Mouse (Mus musculus): ENCODE results near the gene Kctd13. TPM values are rescaled to one million over a fixed set of nuclear protein-coding genes. Genes with fewer than 3 reads are reported as not detected.

Kctd13 gene
- polyA plus RNA-seq, 2 experiments: 14.2 to 21.4 TPM

- Histone ChIP-seq H3K4me1 (ENCODE audit: control insufficient read depth, insufficient read depth, low read length) (peaks cover 5% of the 10 kb centered on the region; the same call in 1 of the 2 replicates), H3K36me3 (ENCODE audit: control insufficient read depth, insufficient read depth, low read length) (peaks cover 33% of the 10 kb centered on the region), H3K4me3 (replicated peaks; ENCODE audit: low read length) (no peak overlapping the region), H3K4me2 (replicated peaks; ENCODE audit: low read depth, low read length, severe bottlenecking) (no peak overlapping the region), H3K27me3 (ENCODE audit: control insufficient read depth, insufficient read depth, low read length) (no peaks in the 10 kb centered on the region), H3K9ac (ENCODE audit: low read depth, low read length, severe bottlenecking) (no peak overlapping the region), H3K9me3 (ENCODE audit: control insufficient read depth, low read length) (no peaks in the 10 kb centered on the region), H3K27ac (replicated peaks; ENCODE audit: low read depth, low read length) (no peak overlapping the region)
- no peak for ATAC-seq (ENCODE audit: low FRiP score, low read depth)
- no peak for DNase-seq (ENCODE audit: low spot score)
- 79% methylated on average over 2 of the region's 2 CpGs for WGBS
- TF ChIP-seq POLR2A (IDR thresholded peaks at IDR 0.05; ENCODE audit: borderline replicate concordance, extremely low read depth, insufficient read depth, insufficient read length): no peak
These were observed 52.9 kb downstream of the Kctd13 start for GRCm38 (mm10) chr7:126981601-126982000.

GRCm38 (mm10) chr7:126982054-126982453 lies 53.4 kb downstream of the Kctd13 start:
- H3K36me3 ChIP-seq (ENCODE audit: control insufficient read depth, insufficient read depth, low read length): peaks cover 33% of the 10 kb centered on the region
- no peak overlapping the region for H3K4me3 ChIP-seq (replicated peaks; ENCODE audit: low read length)
- H3K9ac ChIP-seq (ENCODE audit: low read depth, low read length, severe bottlenecking): no peak overlapping the region
- ATAC-seq (ENCODE audit: low FRiP score, low read depth) (no peak), DNase-seq (ENCODE audit: low spot score) (no peak)
- 85% methylated on average over 4 of the region's 4 CpGs for WGBS
- no peak overlapping the region for H3K4me2 ChIP-seq (replicated peaks; ENCODE audit: low read depth, low read length, severe bottlenecking)
- no peaks in the 10 kb centered on the region for H3K9me3 ChIP-seq (ENCODE audit: control insufficient read depth, low read length)
- no peak overlapping the region for H3K27ac ChIP-seq (replicated peaks; ENCODE audit: low read depth, low read length)
- H3K27me3 ChIP-seq (ENCODE audit: control insufficient read depth, insufficient read depth, low read length): no peaks in the 10 kb centered on the region
- no peak for TF ChIP-seq POLR2A (IDR thresholded peaks at IDR 0.05; ENCODE audit: borderline replicate concordance, extremely low read depth, insufficient read depth, insufficient read length)
- peaks cover 3% of the 10 kb centered on the region; the same call in 1 of the 2 replicates for H3K4me1 ChIP-seq (ENCODE audit: control insufficient read depth, insufficient read depth, low read length)

- no peak for TF ChIP-seq POLR2A (IDR thresholded peaks at IDR 0.05; ENCODE audit: borderline replicate concordance, extremely low read depth, insufficient read depth, insufficient read length)
- no peak overlapping the region for H3K27ac ChIP-seq (replicated peaks; ENCODE audit: low read depth, low read length)
- no peak overlapping the region for H3K4me3 ChIP-seq (replicated peaks; ENCODE audit: low read length)
- 77% methylated on average over 7 of the region's 7 CpGs for WGBS
- H3K36me3 ChIP-seq (ENCODE audit: control insufficient read depth, insufficient read depth, low read length): peaks cover 31% of the 10 kb centered on the region
- no peaks in the 10 kb centered on the region for H3K4me1 ChIP-seq (ENCODE audit: control insufficient read depth, insufficient read depth, low read length)
- H3K27me3 ChIP-seq (ENCODE audit: control insufficient read depth, insufficient read depth, low read length): no peaks in the 10 kb centered on the region
- ATAC-seq (ENCODE audit: low FRiP score, low read depth) (no peak), DNase-seq (ENCODE audit: low spot score) (no peak)
- no peak overlapping the region for H3K4me2 ChIP-seq (replicated peaks; ENCODE audit: low read depth, low read length, severe bottlenecking)
- H3K9me3 ChIP-seq (ENCODE audit: control insufficient read depth, low read length): no peaks in the 10 kb centered on the region
- no peak overlapping the region for H3K9ac ChIP-seq (ENCODE audit: low read depth, low read length, severe bottlenecking)
These were observed 54.4 kb downstream of the Kctd13 start for GRCm38 (mm10) chr7:126983113-126983512.

- no peak overlapping the region for H3K4me2 ChIP-seq (replicated peaks; ENCODE audit: low read depth, low read length, severe bottlenecking)
- WGBS: 24% methylated on average over 10 of the region's 10 CpGs
- no peak for TF ChIP-seq POLR2A (IDR thresholded peaks at IDR 0.05; ENCODE audit: borderline replicate concordance, extremely low read depth, insufficient read depth, insufficient read length)
- no peak overlapping the region for H3K9ac ChIP-seq (ENCODE audit: low read depth, low read length, severe bottlenecking)
- H3K4me1 ChIP-seq (ENCODE audit: control insufficient read depth, insufficient read depth, low read length): no peaks in the 10 kb centered on the region
- H3K4me3 ChIP-seq (replicated peaks; ENCODE audit: low read length): no peak overlapping the region
- no peaks in the 10 kb centered on the region for H3K9me3 ChIP-seq (ENCODE audit: control insufficient read depth, low read length)
- H3K27me3 ChIP-seq (ENCODE audit: control insufficient read depth, insufficient read depth, low read length): no peaks in the 10 kb centered on the region
- no peak overlapping the region for H3K27ac ChIP-seq (replicated peaks; ENCODE audit: low read depth, low read length)
- peaks cover 15% of the 10 kb centered on the region for H3K36me3 ChIP-seq (ENCODE audit: control insufficient read depth, insufficient read depth, low read length)
- DNase-seq (ENCODE audit: low spot score): no peak
- ATAC-seq (ENCODE audit: low FRiP score, low read depth): no peak
These were observed 56.2 kb downstream of the Kctd13 start for GRCm38 (mm10) chr7:126984667-126985444.

- H3K9me3 ChIP-seq (ENCODE audit: control insufficient read depth, low read length): no peaks in the 10 kb centered on the region
- H3K27me3 ChIP-seq (ENCODE audit: control insufficient read depth, insufficient read depth, low read length): no peaks in the 10 kb centered on the region
- no peak overlapping the region for H3K4me2 ChIP-seq (replicated peaks; ENCODE audit: low read depth, low read length, severe bottlenecking)
- no peak overlapping the region for H3K9ac ChIP-seq (ENCODE audit: low read depth, low read length, severe bottlenecking)
- ATAC-seq (ENCODE audit: low FRiP score, low read depth) (no peak), DNase-seq (ENCODE audit: low spot score) (peak; percentile 7)
- no peaks in the 10 kb centered on the region for H3K4me1 ChIP-seq (ENCODE audit: control insufficient read depth, insufficient read depth, low read length)
- peaks cover 2% of the 10 kb centered on the region; the same call in 1 of the 2 replicates for H3K36me3 ChIP-seq (ENCODE audit: control insufficient read depth, insufficient read depth, low read length)
- WGBS: 36% methylated on average over 9 of the region's 9 CpGs
- no peak overlapping the region for H3K27ac ChIP-seq (replicated peaks; ENCODE audit: low read depth, low read length)
- no peak for TF ChIP-seq POLR2A (IDR thresholded peaks at IDR 0.05; ENCODE audit: borderline replicate concordance, extremely low read depth, insufficient read depth, insufficient read length)
- no peak overlapping the region for H3K4me3 ChIP-seq (replicated peaks; ENCODE audit: low read length)
These were observed 57.6 kb downstream of the Kctd13 start for GRCm38 (mm10) chr7:126986319-126986718.
